Mouse (Mus musculus) testis, adult 2 months (tissue): ENCODE data around the gene D430042O09Rik.

ENCODE experiments used
- CTCF ChIP-seq: fragments of 200-500 bp; IDR thresholded peaks from 2 replicates; pipeline ENCODE4 v1.5.1; 2012; ENCODE audit warnings: low read depth, mild to moderate bottlenecking, inconsistent platforms, low read length, moderate library complexity; ENCODE audit not compliant: control insufficient read depth, insufficient read depth, insufficient replicate concordance
- POLR2A ChIP-seq: fragments of 200-500 bp; IDR thresholded peaks from 2 replicates; pipeline ENCODE4 v1.6.1; 2012; ENCODE audit warnings: low read depth, mild to moderate bottlenecking, inconsistent platforms, low read length, moderate library complexity; ENCODE audit not compliant: control insufficient read depth

- TF ChIP-seq CTCF (no peak), POLR2A (no peak)
These were observed 98.9 kb downstream of the D430042O09Rik start for GRCm38 (mm10) chr7:125806571-125806970.
